Mouse (Mus musculus) G1E (cell line): Measurements from ENCODE around the gene Camk2n2.

Experiments
- CTCF ChIP-seq: IDR thresholded peaks from 2 replicates; pipeline ENCODE4 v1.5.1; 2012; ENCODE audit warnings: low read depth, low read length, inconsistent platforms, mixed read lengths
- GATA1 ChIP-seq: IDR thresholded peaks from 2 replicates; pipeline ENCODE4 v1.6.1; 2012; ENCODE audit warnings: borderline replicate concordance, low read length, inconsistent platforms, mixed read lengths
- POLR2AphosphoS5 ChIP-seq: IDR thresholded peaks from 2 replicates; pipeline ENCODE4 v1.6.1; 2012; ENCODE audit warnings: low read depth, low read length, inconsistent platforms; ENCODE audit not compliant: insufficient replicate concordance
- TAL1 ChIP-seq: conservative IDR thresholded peaks from 2 replicates; pipeline ENCODE4 v1.6.1; 2012; ENCODE audit warnings: low read depth, low read length, inconsistent platforms, mixed read lengths

GRCm38 (mm10) chr16:20670291-20670690, 49.2 kb upstream of the Camk2n2 start:
- no peak for TF ChIP-seq CTCF
- TF ChIP-seq GATA1 = no peak
- TF ChIP-seq POLR2AphosphoS5 = no peak
- TF ChIP-seq TAL1 = no peak
